Mouse (Mus musculus) layer of hippocampus, adult 18-20 months (tissue): ENCODE results near the gene Tmem245. TPM values are rescaled to one million over a fixed set of nuclear protein-coding genes. Genes with fewer than 3 reads are reported as not detected.
A peak's percentile ranks its signal among the peaks of the same experiment; 100 is the strongest.

Source experiments
- DNase-seq, 2 experiments: peaks; one replicate each; pipeline ENCODE4 v3.0.0; 2022; ENCODE audit warnings: low spot score in 2 of 2
- long read RNA-seq: library from polyadenylated mRNA; stranded (forward); transcript quantifications from one replicate; pipeline ENCODE4 v2.0.0, GENCODE M21; 2021
- total RNA-seq, 2 experiments: library from RNA; stranded (reverse); gene quantifications; 2 replicates each; pipeline ENCODE4 v1.2.3; 2021

Gene Tmem245
- total RNA-seq, result 10 to 100 TPM; 33.7 to 35.4 TPM
- long read RNA-seq, full-length matches to known transcripts, result 5 of 9 reads
- long read RNA-seq, partial matches to known transcripts, result 1 of 9 reads
- long read RNA-seq, other reads (novel, unspliced or antisense), result 3 of 9 reads

GRCm38 (mm10) chr4:56946641-56947640, at the start of gene Tmem245:
Tmem245 (minus strand) TSS chr4:56947437.
- DNase-seq, result peak; percentile 89 to 95

- no peak for DNase-seq
These were observed 46.1 kb upstream of the Tmem245 start for GRCm38 (mm10) chr4:56993331-56993730.

- no peak for DNase-seq
These were observed 44.7 kb upstream of the Tmem245 start for GRCm38 (mm10) chr4:56991951-56992350.

- DNase-seq, result peak; percentile 67 to 68
These were observed 43.0 kb upstream of the Tmem245 start, which contains the start of gene Frrs1l for GRCm38 (mm10) chr4:56990215-56990584. Frrs1l (minus strand) TSS chr4:56990391.

- DNase-seq, result peak; percentile 54 to 69
These were observed 42.4 kb upstream of the Tmem245 start for GRCm38 (mm10) chr4:56989431-56990214.

GRCm38 (mm10) chr4:56965586-56966179, 18.4 kb upstream of the Tmem245 start:
- peak; percentile 22 to 41 for DNase-seq

GRCm38 (mm10) chr4:56963687-56964086, 16.4 kb upstream of the Tmem245 start:
- DNase-seq, result no peak

- no peak for DNase-seq
These were observed 14.2 kb upstream of the Tmem245 start for GRCm38 (mm10) chr4:56961320-56961925.

GRCm38 (mm10) chr4:56957518-56957917, 10.3 kb upstream of the Tmem245 start:
- no peak for DNase-seq

GRCm38 (mm10) chr4:56953235-56953634, 6.0 kb upstream of the Tmem245 start:
- no peak for DNase-seq

- no peak for DNase-seq
These were observed 4.5 kb upstream of the Tmem245 start for GRCm38 (mm10) chr4:56951701-56952100.

- DNase-seq, result no peak
These were observed 2.3 kb upstream of the Tmem245 start for GRCm38 (mm10) chr4:56949494-56949893.

- no peak for DNase-seq
These were observed 1.1 kb downstream of the Tmem245 start for GRCm38 (mm10) chr4:56946180-56946579.

GRCm38 (mm10) chr4:56944286-56944685, 3.0 kb downstream of the Tmem245 start:
- DNase-seq, result peak in 1 of 2 experiments; percentile 18

- no peak for DNase-seq
These were observed 4.0 kb downstream of the Tmem245 start for GRCm38 (mm10) chr4:56943258-56943657.

- no peak for DNase-seq
These were observed 4.7 kb downstream of the Tmem245 start for GRCm38 (mm10) chr4:56942567-56942966.

GRCm38 (mm10) chr4:56941481-56941880, 5.8 kb downstream of the Tmem245 start:
- no peak for DNase-seq

- DNase-seq, result no peak
These were observed 10.1 kb downstream of the Tmem245 start for GRCm38 (mm10) chr4:56937136-56937535.

GRCm38 (mm10) chr4:56935327-56935726, 11.9 kb downstream of the Tmem245 start:
- DNase-seq, result no peak

GRCm38 (mm10) chr4:56933154-56933553, 14.1 kb downstream of the Tmem245 start:
- no peak for DNase-seq

- DNase-seq, result no peak
These were observed 15.1 kb downstream of the Tmem245 start for GRCm38 (mm10) chr4:56932096-56932495.
